Mouse (Mus musculus) Patski (cell line): ENCODE data around the gene Dazap1. TPM values are rescaled to one million over a fixed set of nuclear protein-coding genes. Genes with fewer than 3 reads are reported as not detected.
A peak's percentile ranks its signal among the peaks of the same experiment; 100 is the strongest.

Source experiments
- ATAC-seq: fragments of 100-300 bp; one replicate; pipeline ENCODE4 v1.8.0; 2021
- CTCF ChIA-PET: fragments of 350-600 bp; sonication (Branson Sonifier 250); formaldehyde crosslinking; loops from one replicate; lab custom pipeline; 2022; ENCODE audit warnings: inconsistent platforms; lab: Charles Lee
- POLR2A ChIA-PET: fragments of 350-600 bp; sonication (Branson Sonifier 250); formaldehyde crosslinking; loops from one replicate; lab custom pipeline; 2022; ENCODE audit warnings: antibody characterized with exemption, inconsistent platforms; lab: Charles Lee
- DNase-seq: peaks from one replicate; pipeline ENCODE4 v3.0.0-alpha.2; 2011; ENCODE audit warnings: low read depth, low spot score
- H3K27me3 ChIP-seq: fragments of 371-371 bp; one replicate; pipeline ENCODE4 v1.5.1; 2021
- CTCF ChIP-seq: fragments of 100-300 bp; IDR thresholded peaks from one replicate; pipeline ENCODE4 v1.5.1; 2021
- in situ Hi-C: fragments of 300-500 bp; cut with MboI; formaldehyde crosslinking; loops from 3 replicates; pipeline ENCODE4 v1.11.1; 2018; ENCODE audit warnings: low pct_unique_long_range_greater_than_20kb, mixed read lengths
- polyA plus RNA-seq: library from polyadenylated mRNA; unstranded; gene quantifications from one replicate; pipeline ENCODE4 v1.2.3, GENCODE M21; 2021

Dazap1 gene
- polyA plus RNA-seq, 1 experiment from 2014 or later: 157 TPM

DNA sequence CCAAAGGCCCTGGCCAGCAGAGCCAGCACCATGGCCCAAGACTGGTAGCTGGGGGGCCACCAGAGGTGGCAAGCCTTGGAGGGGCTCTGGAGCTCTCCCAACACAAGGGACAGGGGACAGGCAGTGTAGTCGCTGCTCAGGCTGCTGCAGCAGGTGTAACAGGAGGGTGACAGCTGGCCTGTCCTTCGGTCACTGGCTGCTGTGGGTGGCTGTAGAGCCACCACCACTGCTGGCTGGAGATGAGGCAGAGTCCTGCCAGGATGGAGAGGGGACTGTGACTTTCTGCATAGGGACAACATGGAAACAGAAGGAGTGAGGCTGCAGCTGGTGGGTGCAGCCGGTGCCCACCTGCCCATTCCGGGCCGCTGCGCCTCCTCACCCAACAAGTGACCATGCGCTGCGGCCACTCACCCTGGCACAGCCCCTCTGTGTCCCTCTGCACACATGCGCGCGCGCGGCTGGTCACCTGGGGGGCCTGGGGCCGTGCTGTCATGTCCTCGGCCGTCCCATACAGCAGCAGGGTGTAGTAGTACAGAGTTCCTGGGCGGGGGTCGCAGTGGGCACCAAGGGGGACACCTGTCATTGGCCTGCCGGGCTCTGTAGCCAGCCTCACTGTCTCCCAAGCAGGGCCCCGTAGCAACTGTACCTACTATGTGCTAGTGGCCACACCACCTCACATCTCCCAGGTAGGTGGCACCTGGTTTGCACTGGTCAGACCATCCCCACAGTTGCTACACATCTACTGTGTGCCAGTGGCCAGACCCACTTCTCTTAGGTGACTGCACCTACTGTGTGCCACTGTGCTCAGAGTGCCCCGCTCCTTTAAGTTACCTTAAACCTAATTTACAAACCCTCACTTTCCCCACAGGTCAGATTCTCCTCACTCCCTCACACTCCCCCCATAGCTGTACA lies 60.6 kb downstream of the Dazap1 start:
- ChIA-PET CTCF (no interaction called here), POLR2A (no interaction called here)
- no peaks in the 10 kb centered on the region for H3K27me3 ChIP-seq
- TF ChIP-seq CTCF: no peak
- ATAC-seq: no peak
- in situ Hi-C loops: no loop called here
- no peak for DNase-seq

DNA sequence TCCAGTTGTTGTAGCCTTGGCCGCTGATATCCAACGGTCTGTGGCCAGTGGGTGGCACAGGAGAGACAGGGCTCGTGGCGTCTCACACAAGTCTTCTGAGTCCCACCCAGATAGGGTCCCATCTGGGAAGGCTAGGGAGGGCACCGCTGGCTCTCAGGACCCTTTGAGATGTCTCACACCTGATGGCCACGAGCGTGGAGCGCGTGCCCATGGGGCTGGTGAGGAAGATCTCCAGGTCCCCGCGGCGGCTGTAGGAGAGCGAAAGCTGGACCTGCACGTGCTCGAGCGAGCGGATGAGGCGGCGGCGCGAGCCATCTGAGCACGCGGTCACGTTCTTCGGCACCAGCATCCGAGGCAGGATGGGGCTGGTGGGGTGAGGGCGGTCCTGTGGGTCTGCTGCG lies 61.5 kb downstream of the Dazap1 start:
- TF ChIP-seq CTCF: no peak
- no peak for DNase-seq
- no peaks in the 10 kb centered on the region for H3K27me3 ChIP-seq
- ATAC-seq: no peak
- CTCF ChIA-PET: no interaction called here
- in situ Hi-C loops: no loop called here
- POLR2A ChIA-PET: no interaction called here

DNA sequence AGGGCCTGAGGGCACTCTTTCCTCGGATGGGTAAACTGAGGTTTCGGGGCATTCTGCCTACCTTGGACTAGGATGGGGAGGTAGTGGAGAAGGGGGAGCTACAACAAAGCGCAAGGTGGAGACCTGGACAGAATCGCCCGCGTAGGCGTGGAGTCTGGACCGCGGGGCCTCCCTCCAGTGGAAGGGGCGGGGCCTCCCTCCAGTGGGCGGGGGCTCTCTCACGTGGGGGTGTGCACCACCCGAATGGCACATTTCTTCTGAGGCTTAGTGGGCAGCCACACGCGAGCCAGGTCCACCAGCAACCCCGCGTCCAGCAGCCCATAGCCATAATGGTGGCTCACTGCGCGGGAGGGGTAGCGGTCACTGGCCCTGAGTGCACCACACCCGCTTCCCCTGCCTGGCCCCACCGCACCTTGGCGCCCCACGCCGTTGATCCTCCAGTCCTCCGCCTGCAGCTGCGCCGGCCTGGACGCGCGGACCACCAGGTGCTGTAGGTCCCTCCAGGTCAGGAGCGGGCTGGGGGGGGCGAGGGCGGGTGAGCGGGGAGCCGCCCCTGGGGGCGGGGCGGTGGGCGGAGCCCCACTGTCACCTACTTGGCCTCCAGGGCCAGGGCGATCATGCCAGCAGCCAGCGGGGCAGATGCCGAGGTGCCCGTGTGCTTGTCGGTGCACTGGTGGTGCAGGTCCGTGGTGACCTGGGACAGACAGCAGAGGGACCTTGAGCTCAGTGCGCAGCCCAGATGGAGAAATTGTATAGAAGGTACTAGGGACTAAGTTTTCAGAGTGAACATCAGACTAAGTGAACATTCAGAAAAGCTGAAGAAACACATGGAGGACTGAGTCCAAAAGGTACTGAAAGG lies 62.2 kb downstream of the Dazap1 start:
- ATAC-seq (peak; percentile 38), DNase-seq (no peak)
- POLR2A ChIA-PET: no interaction called here
- CTCF ChIA-PET: interaction anchor here (1.2 kb wide), 1 partner anchor 57 kb away, joined by 3 read pairs; no protein-coding TSS in a partner anchor
- no peak for TF ChIP-seq CTCF
- in situ Hi-C loops: no loop called here
- no peaks in the 10 kb centered on the region for H3K27me3 ChIP-seq

DNA sequence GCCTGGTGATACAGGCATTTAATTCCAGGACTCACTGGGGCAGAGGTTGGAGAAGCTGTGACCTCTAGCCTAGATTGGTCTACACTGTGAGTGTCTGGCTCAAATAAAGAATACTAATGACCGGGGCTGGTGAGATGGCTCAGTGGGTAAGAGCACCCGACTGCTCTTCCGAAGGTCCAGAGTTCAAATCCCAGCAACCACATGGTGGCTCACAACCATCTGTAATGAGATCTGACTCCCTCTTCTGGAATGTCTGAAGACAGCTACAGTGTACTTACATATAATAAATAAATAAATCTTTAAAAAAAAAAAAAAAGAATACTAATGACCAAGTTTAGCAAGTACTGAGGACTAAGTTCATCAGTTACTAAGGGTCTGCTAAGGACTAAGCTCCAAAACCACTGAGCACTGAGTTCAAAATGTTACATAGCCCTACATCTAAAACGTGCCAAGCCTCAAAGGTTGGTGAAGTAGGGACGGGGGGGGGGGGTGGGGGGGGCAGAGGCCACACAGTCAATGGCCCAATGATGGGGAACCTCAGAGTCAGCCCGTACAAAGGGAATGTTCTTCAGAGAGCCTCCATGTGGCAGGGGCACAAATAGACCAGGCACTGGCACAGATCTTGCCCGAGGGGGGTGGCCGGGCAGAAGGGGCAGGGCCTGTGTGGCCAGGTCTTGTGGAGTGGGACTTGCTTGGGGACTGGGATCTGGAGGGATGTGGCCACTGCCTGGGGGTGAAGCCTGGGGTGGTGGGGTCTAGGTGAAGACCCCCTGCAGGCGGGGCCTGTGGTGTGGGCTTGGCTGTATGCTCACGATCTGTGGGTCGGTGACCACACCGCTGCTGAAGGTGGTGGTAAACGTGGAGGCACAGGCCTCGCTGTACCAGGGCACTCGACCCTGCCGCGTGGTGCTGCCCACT lies 63.1 kb downstream of the Dazap1 start:
- H3K27me3 ChIP-seq: no peaks in the 10 kb centered on the region
- DNase-seq: no peak
- in situ Hi-C loops: no loop called here
- TF ChIP-seq CTCF: no peak
- CTCF ChIA-PET: interaction anchor here (1.2 kb wide), 1 partner anchor 58 kb away, joined by 3 read pairs; no protein-coding TSS in a partner anchor
- POLR2A ChIA-PET: interaction anchor here (0.6 kb wide), 1 partner anchor 32 kb away, joined by 3 read pairs; the partner anchor contains the start of gene Rps15
- no peak for ATAC-seq

DNA sequence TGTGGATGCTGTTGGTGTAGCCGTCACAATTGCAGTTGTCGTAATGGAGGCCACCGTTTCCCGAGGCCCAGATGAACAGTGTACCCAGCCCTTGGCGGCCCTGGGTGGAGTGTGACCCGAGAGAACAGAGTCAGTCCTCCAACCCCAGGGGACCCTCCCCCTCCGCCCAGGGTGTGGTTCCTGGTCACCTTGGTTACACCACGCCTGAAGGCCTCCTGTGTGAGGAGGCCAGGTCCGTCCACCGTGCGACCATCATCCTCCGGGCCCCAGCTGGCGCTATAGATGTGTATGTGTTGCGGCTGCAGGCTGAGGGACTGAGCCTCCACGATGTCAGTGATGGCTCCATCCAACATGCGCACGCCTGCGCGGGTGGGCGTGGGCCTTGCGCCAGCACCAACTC lies 63.8 kb downstream of the Dazap1 start:
- ATAC-seq (no peak), DNase-seq (no peak)
- in situ Hi-C loops: no loop called here
- ChIA-PET POLR2A (interaction anchor here (0.6 kb wide), 1 partner anchor 178 kb away, joined by 3 read pairs; no protein-coding TSS in a partner anchor), CTCF (interaction anchor here (2.1 kb wide), 1 partner anchor 16 kb away, joined by 5 read pairs; no protein-coding TSS in a partner anchor)
- no peak for TF ChIP-seq CTCF
- no peaks in the 10 kb centered on the region for H3K27me3 ChIP-seq

DNA sequence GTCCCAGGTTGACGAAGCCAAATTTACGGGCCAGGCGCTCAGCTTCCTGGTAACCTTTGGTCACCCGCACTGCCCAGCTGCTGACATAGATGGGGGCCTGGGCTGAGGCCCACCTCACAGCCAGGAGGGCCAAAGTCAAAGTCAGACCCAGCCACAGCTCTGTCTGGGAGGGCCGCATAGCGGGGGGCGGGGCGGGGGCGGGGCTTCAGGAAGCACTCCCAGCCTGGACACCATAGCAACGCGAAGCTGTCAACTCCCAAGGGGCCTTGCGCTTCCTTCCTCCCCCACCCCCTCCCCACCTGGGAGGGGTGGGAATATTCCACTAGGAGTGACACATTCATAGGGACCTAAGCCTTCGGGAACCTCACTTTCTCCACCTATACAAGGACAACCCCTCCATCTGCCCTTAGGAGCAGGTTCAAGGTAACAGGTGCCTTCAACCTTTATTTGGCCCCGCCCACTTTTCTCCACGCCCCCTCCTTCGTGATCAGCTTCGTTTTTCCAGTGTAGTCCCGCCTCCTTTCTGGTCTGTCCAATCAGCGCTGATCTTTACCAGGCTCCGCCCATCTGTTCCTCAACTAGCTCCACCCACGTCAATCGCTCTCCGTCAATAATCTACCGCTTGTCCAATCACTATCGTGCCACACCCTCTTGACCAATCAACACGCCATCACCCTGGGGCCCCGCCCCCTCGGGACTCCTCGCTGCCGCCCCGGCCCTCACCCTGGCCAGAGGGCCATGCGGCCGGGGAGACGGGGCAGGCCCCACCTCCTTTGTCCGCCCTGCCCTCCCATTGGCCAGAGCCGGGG lies 68.2 kb downstream of the Dazap1 start, which contains the start of the genes Pcsk4 and Reep6:
Gene Pcsk4, minus strand, starts transcription at position 226 of the 809 bp plus-strand sequence.
Gene Reep6, plus strand, starts transcription at position 681 of the 809 bp plus-strand sequence.
- POLR2A ChIA-PET: no interaction called here
- CTCF ChIA-PET: interaction anchor here (0.8 kb wide), 1 partner anchor 11 kb away, joined by 3 read pairs; no protein-coding TSS in a partner anchor
- DNase-seq (peak; percentile 95), ATAC-seq (peak; percentile 86)
- in situ Hi-C loops: no loop called here
- no peak for TF ChIP-seq CTCF
- no peaks in the 10 kb centered on the region for H3K27me3 ChIP-seq

DNA sequence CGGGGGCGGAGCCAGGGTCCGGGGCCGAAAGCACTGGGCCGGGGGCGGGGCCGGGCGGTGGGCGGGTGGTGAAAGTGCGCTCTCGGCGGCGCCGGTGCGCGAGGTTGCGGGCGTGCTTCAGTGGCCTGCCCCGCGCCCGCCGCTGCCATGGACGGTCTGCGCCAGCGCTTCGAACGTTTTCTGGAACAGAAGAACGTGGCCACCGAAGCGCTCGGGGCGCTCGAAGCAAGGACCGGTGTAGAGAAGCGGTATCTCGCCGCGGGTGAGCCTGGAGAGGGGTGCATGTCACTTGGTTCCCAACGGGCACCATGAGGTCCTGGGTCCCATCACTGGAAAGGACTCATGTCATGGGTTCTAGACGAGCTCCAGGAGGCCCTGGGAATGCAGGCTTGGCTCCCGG lies 68.8 kb downstream of the Dazap1 start:
- ATAC-seq (no peak), DNase-seq (no peak)
- TF ChIP-seq CTCF: no peak
- POLR2A ChIA-PET: no interaction called here
- H3K27me3 ChIP-seq: no peaks in the 10 kb centered on the region
- in situ Hi-C loops: no loop called here
- CTCF ChIA-PET: interaction anchor here (0.8 kb wide), 1 partner anchor 10 kb away, joined by 3 read pairs; no protein-coding TSS in a partner anchor

DNA sequence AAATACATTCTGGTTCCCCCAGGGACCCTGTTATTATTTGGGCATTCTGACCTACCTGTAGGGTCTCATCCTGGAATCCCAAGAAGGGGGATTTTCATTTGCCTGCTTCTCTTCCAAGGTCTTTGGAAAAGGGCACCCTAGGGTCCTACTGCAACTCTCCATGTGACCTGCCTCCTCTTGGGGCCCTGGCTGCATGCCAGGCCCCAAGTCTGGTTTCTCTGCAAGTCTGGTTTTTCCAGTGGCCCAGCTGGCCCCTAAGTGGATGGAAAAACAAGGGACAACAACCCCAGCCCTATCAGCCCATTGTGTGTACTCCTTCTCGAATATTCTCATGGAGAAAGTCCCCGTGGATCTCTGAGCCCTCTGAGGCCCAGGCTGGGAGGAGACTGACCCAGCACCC lies 69.6 kb downstream of the Dazap1 start:
- CTCF ChIA-PET: interaction anchor here (1.1 kb wide), 1 partner anchor 9 kb away, joined by 3 read pairs; no protein-coding TSS in a partner anchor
- in situ Hi-C loops: no loop called here
- no peak for DNase-seq
- H3K27me3 ChIP-seq: no peaks in the 10 kb centered on the region
- TF ChIP-seq CTCF: no peak
- no peak for ATAC-seq
- POLR2A ChIA-PET: no interaction called here
